Mouse (Mus musculus) heart, adult 2 months (tissue): ENCODE data around the gene Pex5.

ENCODE experiments used
- CTCF ChIP-seq: fragments of 200-600 bp; IDR thresholded peaks from 2 replicates; pipeline ENCODE4 v1.8.1; 2022; ENCODE audit warnings: antibody characterized with exemption, mild to moderate bottlenecking, moderate library complexity
- POLR2A ChIP-seq: fragments of 200-500 bp; IDR thresholded peaks from 2 replicates; pipeline ENCODE4 v1.6.1; 2011; ENCODE audit warnings: mild to moderate bottlenecking, low read depth, low read length, control low read depth; ENCODE audit not compliant: insufficient read depth

GRCm38 (mm10) chr6:124379331-124379730 is 35.5 kb downstream of the Pex5 start:
- TF ChIP-seq POLR2A (no peak), CTCF (peak; percentile 88)
